Mouse (Mus musculus): ENCODE measurements around the gene Bst2.

DNA sequence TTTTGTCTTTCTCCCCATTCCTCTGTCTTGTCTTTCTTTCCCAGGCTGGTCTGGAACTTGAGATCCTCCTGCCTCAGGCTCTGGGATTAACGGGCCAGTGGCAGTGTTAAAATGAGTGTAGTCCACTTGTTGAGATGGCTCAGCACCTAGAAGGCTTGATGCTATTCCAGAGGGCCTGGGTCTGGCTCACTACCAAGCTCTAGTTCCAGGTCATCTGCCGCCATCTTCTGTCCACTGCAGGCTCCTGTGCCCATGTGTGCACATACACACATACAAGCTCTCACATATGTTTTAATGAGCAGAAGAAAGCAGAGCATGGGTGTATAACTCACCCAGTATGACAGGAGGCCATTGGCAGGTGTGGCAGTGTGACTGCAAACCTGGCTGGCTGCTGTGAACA lies 34.8 kb upstream of the Bst2 start:
- TF ChIP-seq POLR2A (IDR thresholded peaks at IDR 0.05; ENCODE audit: control insufficient read depth, extremely low read depth, insufficient read depth, low read length, poor library complexity) (no peak), CTCF (IDR thresholded peaks at IDR 0.05; ENCODE audit: borderline replicate concordance, control insufficient read depth, extremely low read depth, insufficient read depth, low read length, poor library complexity) (no peak)

Data from thymus, adult 2 months (tissue).